ENCODE assay signal across 9 mouse cellular contexts in the genomic region with DNA sequence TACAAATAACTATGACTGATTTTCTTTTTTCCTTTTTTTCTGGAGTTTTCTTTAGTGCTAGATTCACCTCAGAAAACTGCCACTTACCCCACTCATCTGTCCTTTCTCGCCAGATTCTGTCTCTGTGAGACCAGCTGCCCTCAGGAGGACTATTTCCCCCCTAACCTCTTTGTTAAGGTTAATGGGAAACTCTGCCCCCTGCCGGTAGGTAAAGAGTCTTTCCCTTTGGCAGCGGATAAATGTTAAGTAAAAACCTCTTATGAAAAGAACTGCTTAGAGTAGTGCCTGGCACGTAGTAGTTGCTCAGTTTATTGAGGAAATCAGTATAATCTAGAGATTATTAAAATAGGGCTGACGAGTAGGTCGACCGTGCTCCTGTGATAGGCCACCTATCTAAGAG. TPM values are rescaled to one million over a fixed set of nuclear protein-coding genes. Genes with fewer than 3 reads are reported as not detected.
DNase-seq lines count a peak whose midpoint lies in the region; ATAC-seq and TF ChIP-seq lines count a peak whose summit lies in the region.
"Had no signal": no experiment of that assay in that cellular context is flagged by ENCODE, and none has a peak within 500 bp of the region (broad histone marks: within the 10 kb centered on the region; RNA-seq: fewer than 3 reads in every experiment).

No protein-coding gene starts in this region.

- DNase-seq in heart, adult 2 months = no peak
- no peak for DNase-seq in heart, embryonic 10.5 days (ENCODE audit: low spot score)
- peak; percentile 50 for DNase-seq in lung, postnatal 14 days
- DNase-seq in lung, adult 2 months = no peak
- DNase-seq in c-Kit-negative CD71-positive TER-119-positive erythroid progenitor cells, embryonic 14.5 days (ENCODE audit: low read depth, low spot score) = peak; percentile 32
- DNase-seq in thymus, postnatal 0 days (ENCODE audit: low spot score) = peak; percentile 52
- DNase-seq in right cerebral cortex, postnatal 10 days (ENCODE audit: low spot score in 2 of 2) = no peak

- WGBS in heart, adult 2 months = 60% methylated on average over 7 of the region's 7 CpGs
- 54% methylated on average over 7 of the region's 7 CpGs for WGBS in heart, embryonic 10.5 days
- 58% methylated on average over 7 of the region's 7 CpGs for WGBS in lung, adult 2 months
- WGBS in kidney, embryonic 15.5 days = 64% methylated on average over 7 of the region's 7 CpGs

- H3K9me3 ChIP-seq in heart, embryonic 10.5 days = no peaks in the 10 kb centered on the region
- H3K9me3 ChIP-seq in kidney, embryonic 15.5 days (replicated peaks) = no peaks in the 10 kb centered on the region

- no peak overlapping the region for H3K4me3 ChIP-seq in heart, adult 2 months
- no peak overlapping the region for H3K4me3 ChIP-seq in heart, embryonic 10.5 days
- no peak overlapping the region for H3K4me3 ChIP-seq in lung, adult 2 months (replicated peaks; ENCODE audit: extremely low read depth, low read depth, low read length)
- H3K4me3 ChIP-seq in kidney, embryonic 15.5 days (replicated peaks) = no peak overlapping the region
- H3K4me3 ChIP-seq: erythroblast, embryonic 14.5 days had no signal

- 0 out of 2 replicates have a peak, but pooled peaks cover 2% of the 10 kb centered on the region for H3K79me2 ChIP-seq in heart, adult 2 months (replicated peaks; ENCODE audit: control insufficient read depth, insufficient read depth, low read length)

- no peak for ATAC-seq in kidney, embryonic 15.5 days (replicated peaks; ENCODE audit: low FRiP score)

- H3K4me2 ChIP-seq in kidney, embryonic 15.5 days = no peak overlapping the region

- H3K27ac ChIP-seq in heart, adult 2 months = no peak overlapping the region
- no peak overlapping the region for H3K27ac ChIP-seq in heart, embryonic 10.5 days
- H3K27ac ChIP-seq in kidney, embryonic 15.5 days = no peak overlapping the region

- TF ChIP-seq POLR2A in heart, adult 2 months (IDR thresholded peaks at IDR 0.05; ENCODE audit: insufficient read depth, low read depth, low read length) = no peak
- TF ChIP-seq POLR2A in lung, adult 2 months (IDR thresholded peaks at IDR 0.05; ENCODE audit: borderline replicate concordance, extremely low read depth, low read depth, low read length) = no peak

- no peak for TF ChIP-seq EP300 in heart, adult 2 months (IDR thresholded peaks at IDR 0.05; ENCODE audit: insufficient read depth, low read depth, low read length)

- TF ChIP-seq CTCF in heart, adult 2 months (IDR thresholded peaks at IDR 0.05) = peak; percentile 77
- TF ChIP-seq CTCF in lung, adult 2 months (IDR thresholded peaks at IDR 0.05; ENCODE audit: insufficient read depth, low read length) = no peak

- no peaks in the 10 kb centered on the region; the same call in 1 of the 2 replicates for H3K4me1 ChIP-seq in heart, adult 2 months (ENCODE audit: control insufficient read depth, insufficient read depth, low read length)
- peaks cover 31% of the 10 kb centered on the region for H3K4me1 ChIP-seq in heart, embryonic 10.5 days
- H3K4me1 ChIP-seq in lung, adult 2 months (ENCODE audit: control insufficient read depth, insufficient read depth, low read length) = 0 out of 2 replicates have a peak, but pooled peaks cover 4% of the 10 kb centered on the region
- H3K4me1 ChIP-seq in kidney, embryonic 15.5 days = peaks cover 32% of the 10 kb centered on the region

- H3K36me3 ChIP-seq in heart, adult 2 months (ENCODE audit: control insufficient read depth, insufficient read depth, low read length) = peaks cover 2% of the 10 kb centered on the region
- H3K36me3 ChIP-seq in heart, embryonic 10.5 days = peaks cover 63% of the 10 kb centered on the region
- peaks cover 57% of the 10 kb centered on the region for H3K36me3 ChIP-seq in kidney, embryonic 15.5 days

- no peaks in the 10 kb centered on the region for H3K27me3 ChIP-seq in heart, adult 2 months (ENCODE audit: control insufficient read depth, insufficient read depth, low read length)
- H3K27me3 ChIP-seq in heart, embryonic 10.5 days (ENCODE audit: insufficient read depth, poor library complexity, severe bottlenecking) = no peaks in the 10 kb centered on the region
- H3K27me3 ChIP-seq in kidney, embryonic 15.5 days = no peaks in the 10 kb centered on the region

- intact Hi-C loops in heart, adult 2 months (cut with DNase I) = no loop called here

- H3K9ac ChIP-seq in heart, adult 2 months (ENCODE audit: low read depth, low read length) = no peak overlapping the region
- no peak overlapping the region for H3K9ac ChIP-seq in kidney, embryonic 15.5 days

RNA-seq across cellular contexts. Expression of gene Pias3, which starts 4.2 kb away (rescaled TPM):
- 10 to 100 TPM; 10.3 to 11.7 TPM for total RNA-seq in heart, adult 2 months (2021)
- polyA plus RNA-seq in heart, adult 2 months (2012; rRNA removed) = 20.6 and 20.7 TPM in 2 replicates
- 41.8 and 43.4 TPM in 2 replicates for polyA plus RNA-seq in heart, embryonic 10.5 days (2016; fragmentation: Nextera tagmentation; extraction: Ambion mirVana)
- 39.3 and 44.1 TPM in 2 replicates for polyA plus RNA-seq in lung, adult 2 months (2012; rRNA removed)
- polyA plus RNA-seq in thymus, postnatal 0 days (2015; fragmentation: Nextera tagmentation; extraction: Ambion mirVana) = 11.9 and 12.3 TPM in 2 replicates
- polyA plus RNA-seq in kidney, embryonic 15.5 days (2015; fragmentation: Nextera tagmentation; extraction: Ambion mirVana) = 61.9 and 73.0 TPM in 2 replicates

RNA-seq across cellular contexts. Expression of gene Nudt17, which starts 8.0 kb away (rescaled TPM):
- total RNA-seq in heart, adult 2 months (2021) = 1 to 10 TPM; 2.6 to 3.1 TPM
- polyA plus RNA-seq in heart, adult 2 months (2012; rRNA removed) = 4.8 and 5.0 TPM in 2 replicates
- 7.1 and 8.5 TPM in 2 replicates for polyA plus RNA-seq in heart, embryonic 10.5 days (2016; fragmentation: Nextera tagmentation; extraction: Ambion mirVana)
- polyA plus RNA-seq in lung, adult 2 months (2012; rRNA removed) = 3.8 and 4.7 TPM in 2 replicates
- polyA plus RNA-seq in thymus, postnatal 0 days (2015; fragmentation: Nextera tagmentation; extraction: Ambion mirVana) = 19.5 and 20.7 TPM in 2 replicates
- polyA plus RNA-seq in kidney, embryonic 15.5 days (2015; fragmentation: Nextera tagmentation; extraction: Ambion mirVana) = 10.0 and 10.5 TPM in 2 replicates

RNA-seq across cellular contexts. Expression of gene Polr3c, which starts 27.1 kb away (rescaled TPM):
- 10 to 100 TPM; 22.4 to 24.4 TPM for total RNA-seq in heart, adult 2 months (2021)
- 21.2 and 33.5 TPM in 2 replicates for polyA plus RNA-seq in heart, adult 2 months (2012; rRNA removed)
- 37.7 and 41.0 TPM in 2 replicates for polyA plus RNA-seq in heart, embryonic 10.5 days (2016; fragmentation: Nextera tagmentation; extraction: Ambion mirVana)
- polyA plus RNA-seq in lung, adult 2 months (2012; rRNA removed) = 16.7 and 29.8 TPM in 2 replicates
- 31.8 and 34.5 TPM in 2 replicates for polyA plus RNA-seq in thymus, postnatal 0 days (2015; fragmentation: Nextera tagmentation; extraction: Ambion mirVana)
- polyA plus RNA-seq in kidney, embryonic 15.5 days (2015; fragmentation: Nextera tagmentation; extraction: Ambion mirVana) = 41.0 and 41.5 TPM in 2 replicates

RNA-seq across cellular contexts. Expression of gene Rnf115, which starts 27.1 kb away (rescaled TPM):
- total RNA-seq in heart, adult 2 months (2021) = 10 to 100 TPM; 22.6 to 25.4 TPM
- polyA plus RNA-seq in heart, adult 2 months (2012; rRNA removed) = 11.4 and 19.7 TPM in 2 replicates
- polyA plus RNA-seq in heart, embryonic 10.5 days (2016; fragmentation: Nextera tagmentation; extraction: Ambion mirVana) = 47.9 and 59.6 TPM in 2 replicates
- 16.3 and 16.4 TPM in 2 replicates for polyA plus RNA-seq in lung, adult 2 months (2012; rRNA removed)
- polyA plus RNA-seq in thymus, postnatal 0 days (2015; fragmentation: Nextera tagmentation; extraction: Ambion mirVana) = 65.9 and 73.2 TPM in 2 replicates
- 56.6 and 57.2 TPM in 2 replicates for polyA plus RNA-seq in kidney, embryonic 15.5 days (2015; fragmentation: Nextera tagmentation; extraction: Ambion mirVana)

RNA-seq across cellular contexts. Expression of gene Ankrd35, which starts 30.4 kb away (rescaled TPM):
- 1 to 10 TPM in 1 of 2 experiments, under 1 TPM in 1; 0.80 to 1.2 TPM for total RNA-seq in heart, adult 2 months (2021)
- 1.2 and 1.5 TPM in 2 replicates for polyA plus RNA-seq in heart, adult 2 months (2012; rRNA removed)
- 0.14 TPM in 2 replicates for polyA plus RNA-seq in heart, embryonic 10.5 days (2016; fragmentation: Nextera tagmentation; extraction: Ambion mirVana)
- 1.4 and 3.6 TPM in 2 replicates for polyA plus RNA-seq in lung, adult 2 months (2012; rRNA removed)
- 1.5 and 1.9 TPM in 2 replicates for polyA plus RNA-seq in thymus, postnatal 0 days (2015; fragmentation: Nextera tagmentation; extraction: Ambion mirVana)
- 0.86 and 1.1 TPM in 2 replicates for polyA plus RNA-seq in kidney, embryonic 15.5 days (2015; fragmentation: Nextera tagmentation; extraction: Ambion mirVana)
- polyA plus RNA-seq: erythroblast, embryonic 14.5 days had no signal

Comparison
In these comparisons a context has a peak if more than half of its experiments do, and no peak if none do; other contexts are left out.
1. DNase-seq: peak in lung, postnatal 14 days (single experiment), c-Kit-negative CD71-positive TER-119-positive erythroid progenitor cells, embryonic 14.5 days (single experiment) and thymus, postnatal 0 days (single experiment); none in heart, adult 2 months (0 of 2), heart, embryonic 10.5 days (single experiment), lung, adult 2 months (single experiment) and right cerebral cortex, postnatal 10 days (0 of 2).